In the genomic region with DNA sequence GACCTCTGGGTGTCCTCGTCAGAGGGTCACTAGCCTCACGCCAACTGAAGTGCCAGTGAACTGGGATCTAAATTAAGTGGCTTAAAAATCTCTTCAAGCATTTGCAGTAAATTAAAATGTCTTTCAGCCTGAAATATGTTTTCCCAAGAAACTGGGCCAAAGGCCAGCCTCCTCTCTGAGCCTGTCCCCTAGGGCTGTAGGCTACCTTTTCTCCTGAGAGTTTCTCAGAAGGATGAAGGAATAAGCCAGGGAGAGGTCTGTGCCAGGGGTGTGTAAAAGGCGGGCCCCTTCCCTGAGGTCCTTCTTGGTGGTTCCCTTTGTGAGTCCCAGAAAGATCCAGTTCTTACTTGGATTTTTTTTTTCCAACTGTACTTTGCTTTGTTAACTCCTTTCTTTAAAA, we compare ENCODE assay signal across 23 mouse cellular contexts. TPM values are rescaled to one million over a fixed set of nuclear protein-coding genes. Genes with fewer than 3 reads are reported as not detected.
DNase-seq lines count a peak whose midpoint lies in the region; ATAC-seq and TF ChIP-seq lines count a peak whose summit lies in the region.
"Had no signal": no experiment of that assay in that cellular context is flagged by ENCODE, and none has a peak within 500 bp of the region (broad histone marks: within the 10 kb centered on the region; RNA-seq: fewer than 3 reads in every experiment).

No protein-coding gene starts in this region.

- DNase-seq in adrenal gland, postnatal 14 days: peak; percentile 51
- no peak for DNase-seq in adrenal gland, postnatal 4 days (ENCODE audit: low spot score in 2 of 2)
- DNase-seq in kidney, adult 2 months: peak; percentile 7
- no peak for DNase-seq in stomach, postnatal 0 days (ENCODE audit: low spot score)
- DNase-seq in gastrocnemius, postnatal 10 days: no peak
- DNase-seq in retina, embryonic 14.5 days (ENCODE audit: low spot score): no peak
- DNase-seq: adrenal gland, postnatal 25 days; cerebellum, adult 11 months; cerebellum, adult 18-20 months; cerebellum, adult 8-10 months; cerebellum, adult 9-11 months; cerebellum, postnatal 14 days; cerebellum, postnatal 36 days; embryo, embryonic 11 days had no signal

- H3K4me3 ChIP-seq in kidney, adult 2 months (ENCODE audit: insufficient read depth, low read depth, low read length): no peak overlapping the region
- H3K4me3 ChIP-seq in kidney, embryonic 14.5 days (ENCODE audit: low read length): no peak overlapping the region
- H3K4me3 ChIP-seq in brown adipose tissue, adult 24 weeks (ENCODE audit: insufficient read depth, low read depth, low read length): no peak overlapping the region
- no peak overlapping the region for H3K4me3 ChIP-seq in stomach, postnatal 0 days (ENCODE audit: low read depth, low read length)
- H3K4me3 ChIP-seq: embryonic facial prominence, embryonic 12.5 days; embryonic facial prominence, embryonic 15.5 days; erythroblast, embryonic 14.5 days; forebrain, embryonic 10.5 days; forebrain, embryonic 12.5 days had no signal

- no peak overlapping the region for H3K27ac ChIP-seq in kidney, adult 2 months (ENCODE audit: insufficient read depth, low read depth, low read length)
- no peak overlapping the region for H3K27ac ChIP-seq in kidney, embryonic 14.5 days (ENCODE audit: low read depth, low read length)
- peak overlapping the region; percentile 87 for H3K27ac ChIP-seq in brown adipose tissue, adult 24 weeks (replicated peaks; ENCODE audit: low read depth, low read length)
- H3K27ac ChIP-seq in stomach, postnatal 0 days (replicated peaks): 0 out of 2 replicates have a peak overlapping the region, but pooled peaks have one; percentile 13
- H3K27ac ChIP-seq: embryonic facial prominence, embryonic 12.5 days; embryonic facial prominence, embryonic 15.5 days; forebrain, embryonic 10.5 days; forebrain, embryonic 12.5 days had no signal

- H3K9ac ChIP-seq in kidney, embryonic 14.5 days (ENCODE audit: low read depth, low read length): no peak overlapping the region
- H3K9ac ChIP-seq in stomach, postnatal 0 days (ENCODE audit: low read length): no peak overlapping the region
- H3K9ac ChIP-seq: embryonic facial prominence, embryonic 12.5 days; embryonic facial prominence, embryonic 15.5 days; forebrain, embryonic 12.5 days had no signal

- peak; percentile 69 for TF ChIP-seq EP300 in stomach, postnatal 0 days (optimal IDR thresholded peaks at IDR 0.05)

- WGBS in kidney, adult 2 months: 72% methylated on average over 3 of the region's 3 CpGs
- 58% methylated on average over 3 of the region's 3 CpGs for WGBS in kidney, embryonic 14.5 days
- WGBS in stomach, postnatal 0 days: 69% methylated on average over 3 of the region's 3 CpGs

- no peak for TF ChIP-seq CTCF in kidney, adult 2 months (conservative IDR thresholded peaks at IDR 0.05; ENCODE audit: insufficient read depth, insufficient read length, low read depth, low read length)
- no peak for TF ChIP-seq CTCF in stomach, postnatal 0 days (IDR thresholded peaks at IDR 0.05; ENCODE audit: low read depth)

- no peak overlapping the region for H3K4me2 ChIP-seq in kidney, embryonic 14.5 days (replicated peaks; ENCODE audit: low read depth, low read length)
- H3K4me2 ChIP-seq in stomach, postnatal 0 days (replicated peaks; ENCODE audit: low read depth): no peak overlapping the region
- H3K4me2 ChIP-seq: embryonic facial prominence, embryonic 12.5 days; embryonic facial prominence, embryonic 15.5 days; forebrain, embryonic 12.5 days had no signal

- TF ChIP-seq POLR2A in kidney, adult 2 months (IDR thresholded peaks at IDR 0.05; ENCODE audit: low read depth, low read length): no peak

- no peak for ATAC-seq in kidney, embryonic 14.5 days (ENCODE audit: low FRiP score, low TSS enrichment)
- ATAC-seq in stomach, postnatal 0 days (ENCODE audit: low FRiP score, low TSS enrichment): no peak
- ATAC-seq: forebrain, embryonic 14.5 days; forebrain, embryonic 16.5 days had no signal

- H3K4me1 ChIP-seq in kidney, adult 2 months (ENCODE audit: control insufficient read depth, insufficient read depth, low read length): no peaks in the 10 kb centered on the region
- H3K4me1 ChIP-seq in kidney, embryonic 14.5 days (ENCODE audit: control insufficient read depth, insufficient read depth, low read length): no peaks in the 10 kb centered on the region
- no peaks in the 10 kb centered on the region; the same call in 1 of the 2 replicates for H3K4me1 ChIP-seq in brown adipose tissue, adult 24 weeks (ENCODE audit: control insufficient read depth, insufficient read depth, insufficient read length, low read length)
- H3K4me1 ChIP-seq in stomach, postnatal 0 days (replicated peaks; ENCODE audit: control insufficient read depth, insufficient read depth): no peaks in the 10 kb centered on the region
- H3K4me1 ChIP-seq: embryonic facial prominence, embryonic 12.5 days; forebrain, embryonic 10.5 days; forebrain, embryonic 12.5 days had no signal

- H3K36me3 ChIP-seq in kidney, adult 2 months (ENCODE audit: control insufficient read depth, insufficient read depth, low read length): no peaks in the 10 kb centered on the region
- no peaks in the 10 kb centered on the region for H3K36me3 ChIP-seq in kidney, embryonic 14.5 days (ENCODE audit: control insufficient read depth, insufficient read depth, low read length)
- no peaks in the 10 kb centered on the region for H3K36me3 ChIP-seq in stomach, postnatal 0 days (ENCODE audit: control insufficient read depth, insufficient read depth, low read length)
- H3K36me3 ChIP-seq: embryonic facial prominence, embryonic 12.5 days; embryonic facial prominence, embryonic 15.5 days; forebrain, embryonic 10.5 days; forebrain, embryonic 12.5 days had no signal

- no peaks in the 10 kb centered on the region for H3K27me3 ChIP-seq in kidney, adult 2 months (replicated peaks; ENCODE audit: control insufficient read depth, insufficient read depth, low read length)
- no peaks in the 10 kb centered on the region for H3K27me3 ChIP-seq in kidney, embryonic 14.5 days (ENCODE audit: control insufficient read depth, insufficient read depth, low read length)
- H3K27me3 ChIP-seq in stomach, postnatal 0 days (ENCODE audit: control insufficient read depth, insufficient read depth, low read length): no peaks in the 10 kb centered on the region
- H3K27me3 ChIP-seq: embryonic facial prominence, embryonic 15.5 days; forebrain, embryonic 12.5 days had no signal

- H3K9me3 ChIP-seq in kidney, embryonic 14.5 days (ENCODE audit: control insufficient read depth, low read length): no peaks in the 10 kb centered on the region
- no peaks in the 10 kb centered on the region for H3K9me3 ChIP-seq in stomach, postnatal 0 days (ENCODE audit: control insufficient read depth, low read length)
- H3K9me3 ChIP-seq: embryonic facial prominence, embryonic 12.5 days; embryonic facial prominence, embryonic 15.5 days; forebrain, embryonic 10.5 days; forebrain, embryonic 12.5 days had no signal

RNA-seq across cellular contexts. Expression of gene Pank3, which starts 31.2 kb away (rescaled TPM):
- total RNA-seq in adrenal gland, postnatal 14 days (2021): 46.8 and 51.4 TPM in 2 replicates
- 10 to 100 TPM; 57.1 to 58.9 TPM for total RNA-seq in adrenal gland, postnatal 4 days (2021)
- polyA plus RNA-seq in kidney, adult 2 months (2012; rRNA removed): 8.0 and 10.4 TPM in 2 replicates
- polyA plus RNA-seq in kidney, embryonic 14.5 days (2014; fragmentation: Nextera tagmentation; extraction: Ambion mirVana): 13.9 and 22.8 TPM in 2 replicates
- 69.9 and 86.7 TPM in 2 replicates for polyA plus RNA-seq in brown adipose tissue, adult 24 weeks (2012; ENCODE audit: insufficient read depth, insufficient read length, missing spikeins)
- 8.7 and 10.4 TPM in 2 replicates for polyA plus RNA-seq in stomach, postnatal 0 days (2015; fragmentation: Nextera tagmentation; extraction: Ambion mirVana)
- total RNA-seq in gastrocnemius, postnatal 10 days (2021): 10 to 100 TPM; 21.4 to 23.3 TPM

Comparison
In these comparisons a context has a peak if more than half of its experiments do, and no peak if none do; other contexts are left out.
1. DNase-seq: peak in adrenal gland, postnatal 14 days (single experiment) and kidney, adult 2 months (single experiment); none in adrenal gland, postnatal 4 days (0 of 2), stomach, postnatal 0 days (single experiment), gastrocnemius, postnatal 10 days (single experiment) and retina, embryonic 14.5 days (single experiment).
2. H3K27ac ChIP-seq: peak in brown adipose tissue, adult 24 weeks (single experiment) and stomach, postnatal 0 days (single experiment); none in kidney, adult 2 months (single experiment) and kidney, embryonic 14.5 days (single experiment).